Mouse (Mus musculus): ENCODE results near the gene Chd6. TPM values are rescaled to one million over a fixed set of nuclear protein-coding genes. Genes with fewer than 3 reads are reported as not detected.

Gene Chd6
- polyA plus RNA-seq, 1 experiment from 2014 or later: 31.2 TPM

Other genes starting within 250 kb of the Chd6 start
- gene Zhx3, start 236.1 kb downstream of the Chd6 start, polyA plus RNA-seq (2015; fragmentation: Nextera tagmentation; extraction: Ambion mirVana): 13.9 and 14.5 TPM in 2 replicates
- 3.0 and 3.8 TPM in 2 replicates for gene Lpin3, start 228.4 kb downstream of the Chd6 start, polyA plus RNA-seq (2015; fragmentation: Nextera tagmentation; extraction: Ambion mirVana)
- 7.0 and 14.8 TPM in 2 replicates for gene Emilin3, start 196.7 kb downstream of the Chd6 start, polyA plus RNA-seq (2015; fragmentation: Nextera tagmentation; extraction: Ambion mirVana)